Mouse (Mus musculus): ENCODE results near the gene Olfr1238. TPM values are rescaled to one million over a fixed set of nuclear protein-coding genes. Genes with fewer than 3 reads are reported as not detected.

Olfr1238 gene
- not detected in 2 replicates for polyA plus RNA-seq (2016; fragmentation: Nextera tagmentation; extraction: Ambion mirVana)

DNA sequence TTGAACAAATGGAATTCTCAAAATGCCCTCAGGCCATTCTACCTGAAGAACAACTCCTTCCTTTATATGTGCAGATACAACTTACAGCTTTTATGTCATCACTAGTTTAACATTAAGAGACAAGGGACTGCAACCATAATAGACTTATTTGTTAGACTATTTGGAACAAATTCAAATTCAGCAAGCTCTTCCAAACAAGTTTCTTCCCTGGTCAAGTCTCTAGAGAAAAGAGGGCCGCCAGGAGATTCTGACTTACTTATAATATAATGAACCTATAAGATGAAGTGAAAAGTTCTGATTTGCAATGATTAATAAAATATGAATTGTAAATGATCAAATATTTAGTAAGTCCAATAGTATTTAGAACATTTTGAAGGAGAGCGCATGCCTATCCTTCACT is at the start of gene Olfr1238:
Olfr1238 (minus strand) TSS at position 101 of the 400 bp plus-strand sequence.
- H3K4me2 ChIP-seq (replicated peaks): no peak within 1 kb of the TSS
- H3K36me3 ChIP-seq: no peaks in the 10 kb centered on the region
- no peak for ATAC-seq (ENCODE audit: low FRiP score, low read depth)
- WGBS: 91% methylated on average over 2 of the region's 2 CpGs
- no peak within 1 kb of the TSS for H3K4me3 ChIP-seq
- H3K9ac ChIP-seq (replicated peaks): no peak within 1 kb of the TSS
- H3K9me3 ChIP-seq: no peaks in the 10 kb centered on the region
- H3K4me1 ChIP-seq: no peaks in the 10 kb centered on the region
- H3K27me3 ChIP-seq: no peaks in the 10 kb centered on the region
- H3K27ac ChIP-seq (replicated peaks): no peak within 1 kb of the TSS

DNA sequence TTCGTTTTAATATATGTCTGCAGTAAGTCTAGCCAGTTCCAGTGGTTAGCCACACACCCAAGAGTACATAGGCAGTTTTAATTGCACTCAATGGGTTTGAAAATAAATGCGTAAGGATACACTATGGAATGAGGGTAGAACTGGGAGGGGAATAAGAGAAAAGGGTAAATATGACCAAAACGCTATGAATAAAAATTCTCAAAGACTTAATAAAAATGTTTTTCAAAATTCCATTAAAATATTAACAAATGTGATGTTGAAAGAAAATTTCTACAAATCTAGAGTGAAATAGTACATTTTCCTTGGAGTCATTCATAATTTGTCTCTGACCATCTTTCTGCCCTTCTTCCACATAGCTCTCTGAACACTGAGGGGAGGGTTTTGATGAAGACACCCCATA is 33.4 kb upstream of the Olfr1238 start, which contains the start of gene Olfr1240:
Olfr1240 (minus strand) TSS at position 101 of the 400 bp plus-strand sequence.
- Histone ChIP-seq H3K27ac (replicated peaks) (no peak within 1 kb of the TSS), H3K9me3 (no peaks in the 10 kb centered on the region), H3K4me3 (no peak within 1 kb of the TSS), H3K36me3 (no peaks in the 10 kb centered on the region), H3K4me2 (replicated peaks) (no peak within 1 kb of the TSS), H3K4me1 (no peaks in the 10 kb centered on the region), H3K9ac (replicated peaks) (no peak within 1 kb of the TSS), H3K27me3 (no peaks in the 10 kb centered on the region)
- WGBS: 88% methylated on average over 3 of the region's 3 CpGs
- no peak for ATAC-seq (ENCODE audit: low FRiP score, low read depth)

DNA sequence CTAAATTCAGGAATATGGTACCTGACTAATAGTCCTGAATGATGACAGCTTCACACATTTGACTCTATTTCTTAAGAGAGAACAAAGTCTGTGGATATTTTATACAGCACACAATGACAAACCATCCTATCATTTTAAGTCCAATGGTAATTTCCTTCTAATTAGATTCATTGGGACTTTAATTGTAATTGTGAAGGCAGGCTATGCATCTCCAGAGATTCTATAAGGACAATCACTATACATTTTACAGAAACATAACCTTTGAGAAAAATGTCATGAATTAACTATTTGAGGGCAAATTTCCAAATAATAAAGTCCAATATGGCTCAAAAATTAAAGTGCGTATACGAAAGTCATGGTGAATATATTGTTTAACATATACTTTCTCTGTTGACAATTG is 10.8 kb upstream of the Olfr1238 start, which contains the start of gene Olfr1239:
Olfr1239 (minus strand) TSS at position 101 of the 400 bp plus-strand sequence.
- no peak for ATAC-seq (ENCODE audit: low FRiP score, low read depth)
- Histone ChIP-seq H3K4me3 (no peak within 1 kb of the TSS), H3K4me2 (replicated peaks) (no peak within 1 kb of the TSS), H3K27me3 (no peaks in the 10 kb centered on the region), H3K36me3 (no peaks in the 10 kb centered on the region), H3K27ac (replicated peaks) (no peak within 1 kb of the TSS), H3K9ac (replicated peaks) (no peak within 1 kb of the TSS), H3K9me3 (no peaks in the 10 kb centered on the region), H3K4me1 (no peaks in the 10 kb centered on the region)
- WGBS: 96% methylated on average over 2 of the region's 2 CpGs

DNA sequence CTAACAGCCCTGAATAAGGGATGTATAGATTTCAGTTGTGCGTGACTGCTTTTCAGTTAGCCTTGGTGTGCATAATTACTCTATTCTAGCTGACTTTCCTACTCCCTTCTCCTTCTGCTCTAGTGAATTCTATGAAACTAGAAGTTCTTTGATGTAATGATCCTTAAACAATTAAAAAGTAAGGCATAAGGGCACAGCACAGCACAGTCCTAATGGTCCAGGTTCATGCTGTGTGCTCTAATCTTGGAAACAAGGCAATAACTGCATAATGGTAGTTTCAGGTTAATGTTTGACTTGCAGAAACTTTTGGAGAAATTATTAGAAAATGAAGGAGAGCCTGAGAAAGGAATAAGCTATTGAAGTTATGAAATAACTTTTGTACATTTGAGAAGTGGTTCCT is 5.1 kb upstream of the Olfr1238 start:
- no peak for ATAC-seq (ENCODE audit: low FRiP score, low read depth)
- WGBS: 88% methylated on average over 1 of the region's 1 CpGs

DNA sequence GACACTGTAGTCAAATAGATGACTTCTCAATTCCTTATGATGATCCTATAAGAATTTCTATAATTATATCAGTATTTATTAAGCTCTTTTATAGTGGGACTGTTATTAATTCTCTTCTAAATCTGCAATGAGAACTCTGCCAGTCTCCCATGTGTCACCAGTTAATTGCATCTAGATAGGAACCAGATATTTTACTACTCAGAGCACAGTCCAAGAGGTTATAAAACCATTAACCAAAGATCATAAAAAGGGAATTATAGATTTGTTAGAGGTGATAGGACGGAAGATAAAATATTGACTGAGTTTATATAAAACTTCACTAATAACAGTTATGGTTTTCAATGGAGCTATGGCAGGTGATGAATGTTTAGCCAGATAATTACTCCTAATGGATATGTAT is 8.6 kb downstream of the Olfr1238 start:
- H3K4me1 ChIP-seq: no peaks in the 10 kb centered on the region
- WGBS: 90% methylated on average over 1 of the region's 1 CpGs
- no peaks in the 10 kb centered on the region for H3K36me3 ChIP-seq
- H3K9me3 ChIP-seq: no peaks in the 10 kb centered on the region
- H3K9ac ChIP-seq (replicated peaks): no peak overlapping the region
- H3K27ac ChIP-seq (replicated peaks): no peak overlapping the region
- no peak for ATAC-seq (ENCODE audit: low FRiP score, low read depth)
- H3K27me3 ChIP-seq: no peaks in the 10 kb centered on the region
- H3K4me2 ChIP-seq (replicated peaks): no peak overlapping the region
- H3K4me3 ChIP-seq: no peak overlapping the region

More for the DNA sequence above, 5.1 kb upstream of the Olfr1238 start:
- H3K4me2 ChIP-seq (replicated peaks): no peak overlapping the region
- no peaks in the 10 kb centered on the region for H3K27me3 ChIP-seq
- H3K9me3 ChIP-seq: no peaks in the 10 kb centered on the region
- H3K4me1 ChIP-seq: no peaks in the 10 kb centered on the region
- no peaks in the 10 kb centered on the region for H3K36me3 ChIP-seq
- H3K4me3 ChIP-seq: no peak overlapping the region
- no peak overlapping the region for H3K27ac ChIP-seq (replicated peaks)
- no peak overlapping the region for H3K9ac ChIP-seq (replicated peaks)

DNA sequence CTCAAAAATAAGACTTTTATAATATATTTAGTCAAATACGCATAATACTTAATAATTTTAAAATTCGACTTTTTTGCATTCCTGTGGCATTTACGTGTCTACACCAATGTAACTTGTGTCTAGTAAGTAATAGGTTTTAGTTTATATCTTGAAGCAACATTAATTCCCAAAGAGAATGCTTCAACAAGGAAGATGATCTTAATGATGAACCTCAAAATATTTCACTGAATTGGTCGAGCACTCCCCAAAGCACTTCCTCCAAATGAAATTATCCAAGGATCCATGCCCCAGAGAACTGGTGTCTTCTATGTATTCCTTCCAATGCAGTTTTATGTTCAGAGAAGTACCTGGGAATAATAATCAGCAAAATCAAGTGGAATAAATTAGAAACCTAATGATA is 44.7 kb downstream of the Olfr1238 start, which contains the start of gene Olfr1234:
Olfr1234 (minus strand) TSS at position 101 of the 400 bp plus-strand sequence.
- Histone ChIP-seq H3K9me3 (no peaks in the 10 kb centered on the region), H3K4me2 (replicated peaks) (no peak within 1 kb of the TSS), H3K9ac (replicated peaks) (no peak within 1 kb of the TSS), H3K4me1 (no peaks in the 10 kb centered on the region), H3K27me3 (no peaks in the 10 kb centered on the region), H3K36me3 (no peaks in the 10 kb centered on the region), H3K4me3 (no peak within 1 kb of the TSS), H3K27ac (replicated peaks) (no peak within 1 kb of the TSS)
- 82% methylated on average over 4 of the region's 4 CpGs for WGBS
- ATAC-seq (ENCODE audit: low FRiP score, low read depth): no peak

Other genes with a start within 250 kb of the Olfr1238 start
- gene Olfr1224-ps1, start 245.6 kb downstream of the Olfr1238 start, polyA plus RNA-seq (2016; fragmentation: Nextera tagmentation; extraction: Ambion mirVana): not detected in 2 replicates
- gene Olfr1225, start 235.0 kb downstream of the Olfr1238 start, polyA plus RNA-seq (2016; fragmentation: Nextera tagmentation; extraction: Ambion mirVana): not detected in 2 replicates
- gene Olfr1226, start 209.6 kb downstream of the Olfr1238 start, polyA plus RNA-seq (2016; fragmentation: Nextera tagmentation; extraction: Ambion mirVana): not detected in 2 replicates
- gene Olfr1228, start 155.6 kb downstream of the Olfr1238 start, polyA plus RNA-seq (2016; fragmentation: Nextera tagmentation; extraction: Ambion mirVana): not detected in 2 replicates
- gene Olfr1229, start 121.7 kb downstream of the Olfr1238 start, polyA plus RNA-seq (2016; fragmentation: Nextera tagmentation; extraction: Ambion mirVana): not detected in 2 replicates
- gene Olfr1230, start 112.4 kb downstream of the Olfr1238 start, polyA plus RNA-seq (2016; fragmentation: Nextera tagmentation; extraction: Ambion mirVana): not detected in 2 replicates
- gene Olfr1231, start 102.6 kb downstream of the Olfr1238 start, polyA plus RNA-seq (2016; fragmentation: Nextera tagmentation; extraction: Ambion mirVana): not detected in 2 replicates
- not detected in 2 replicates for gene Olfr1232, start 80.0 kb downstream of the Olfr1238 start, polyA plus RNA-seq (2016; fragmentation: Nextera tagmentation; extraction: Ambion mirVana)
- not detected in 2 replicates for gene Olfr1233, start 67.3 kb downstream of the Olfr1238 start, polyA plus RNA-seq (2016; fragmentation: Nextera tagmentation; extraction: Ambion mirVana)
- gene Olfr1234, start 44.8 kb downstream of the Olfr1238 start, polyA plus RNA-seq (2016; fragmentation: Nextera tagmentation; extraction: Ambion mirVana): not detected in 2 replicates
- not detected in 2 replicates for gene Olfr1239, start 10.7 kb upstream of the Olfr1238 start, polyA plus RNA-seq (2016; fragmentation: Nextera tagmentation; extraction: Ambion mirVana)
- not detected in 2 replicates for gene Olfr1240, start 33.3 kb upstream of the Olfr1238 start, polyA plus RNA-seq (2016; fragmentation: Nextera tagmentation; extraction: Ambion mirVana)
- gene Olfr1241, start 77.5 kb upstream of the Olfr1238 start, polyA plus RNA-seq (2016; fragmentation: Nextera tagmentation; extraction: Ambion mirVana): not detected in 2 replicates
- gene Olfr1242, start 88.7 kb upstream of the Olfr1238 start, polyA plus RNA-seq (2016; fragmentation: Nextera tagmentation; extraction: Ambion mirVana): not detected in 2 replicates
- gene Olfr1243, start 121.8 kb upstream of the Olfr1238 start, polyA plus RNA-seq (2016; fragmentation: Nextera tagmentation; extraction: Ambion mirVana): not detected in 2 replicates
- not detected in 2 replicates for gene Olfr1245, start 168.8 kb upstream of the Olfr1238 start, polyA plus RNA-seq (2016; fragmentation: Nextera tagmentation; extraction: Ambion mirVana)
- gene Olfr1246, start 183.5 kb upstream of the Olfr1238 start, polyA plus RNA-seq (2016; fragmentation: Nextera tagmentation; extraction: Ambion mirVana): not detected in 2 replicates
- gene Olfr1247, start 204.5 kb upstream of the Olfr1238 start, polyA plus RNA-seq (2016; fragmentation: Nextera tagmentation; extraction: Ambion mirVana): not detected in 2 replicates
- not detected in 2 replicates for gene Olfr1248, start 208.6 kb upstream of the Olfr1238 start, polyA plus RNA-seq (2016; fragmentation: Nextera tagmentation; extraction: Ambion mirVana)
- not detected in 2 replicates for gene Olfr1249, start 225.3 kb upstream of the Olfr1238 start, polyA plus RNA-seq (2016; fragmentation: Nextera tagmentation; extraction: Ambion mirVana)